Mouse (Mus musculus): Measurements from ENCODE around the gene Tnfaip2. TPM values are rescaled to one million over a fixed set of nuclear protein-coding genes. Genes with fewer than 3 reads are reported as not detected.

The Tnfaip2 gene
- total RNA-seq (2021): 1 to 10 TPM in 1 of 2 experiments, under 1 TPM in 1; 0.77 to 1.2 TPM

DNA sequence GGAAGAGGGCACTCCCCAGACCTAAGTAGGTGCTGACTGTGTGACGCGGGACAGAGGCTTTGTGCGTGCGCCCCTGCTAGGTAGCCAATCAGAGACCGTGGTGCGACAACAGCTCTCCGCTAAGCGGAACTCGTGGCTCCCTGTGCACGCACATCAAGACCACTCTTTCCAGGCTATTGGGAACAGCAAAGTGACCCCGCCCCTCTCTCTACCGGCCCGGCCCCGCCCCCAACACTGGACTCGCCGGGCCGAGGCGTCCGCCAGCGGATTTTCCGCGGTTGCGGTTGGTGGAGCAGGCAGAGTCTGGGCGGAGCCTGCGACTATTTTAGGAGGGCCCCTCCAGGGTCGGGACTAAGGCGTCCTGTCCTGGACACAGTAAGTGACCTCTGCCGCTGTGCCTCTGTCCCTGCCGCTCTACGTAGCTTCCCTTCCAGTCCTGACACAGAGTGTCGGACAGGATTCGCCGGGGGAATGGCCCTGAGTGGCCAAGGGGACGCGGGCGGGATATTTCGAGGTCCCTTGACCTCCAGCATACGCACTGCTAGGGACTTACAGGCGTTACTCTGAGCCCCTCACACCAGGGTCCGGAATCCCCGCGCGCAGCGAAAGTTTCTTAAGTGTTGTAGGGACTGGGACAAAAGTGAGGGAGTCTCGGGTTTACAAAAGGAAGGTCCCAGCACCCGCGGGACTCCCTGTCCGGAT, at the start of gene Tnfaip2:
Tnfaip2 (plus strand) TSS at position 161 of the 702 bp plus-strand sequence.
- peak in 1 of 2 experiments; percentile 19 for DNase-seq (ENCODE audit: low spot score in 2 of 2)
- intact Hi-C loops (cut with DNase I): no loop called here

DNA sequence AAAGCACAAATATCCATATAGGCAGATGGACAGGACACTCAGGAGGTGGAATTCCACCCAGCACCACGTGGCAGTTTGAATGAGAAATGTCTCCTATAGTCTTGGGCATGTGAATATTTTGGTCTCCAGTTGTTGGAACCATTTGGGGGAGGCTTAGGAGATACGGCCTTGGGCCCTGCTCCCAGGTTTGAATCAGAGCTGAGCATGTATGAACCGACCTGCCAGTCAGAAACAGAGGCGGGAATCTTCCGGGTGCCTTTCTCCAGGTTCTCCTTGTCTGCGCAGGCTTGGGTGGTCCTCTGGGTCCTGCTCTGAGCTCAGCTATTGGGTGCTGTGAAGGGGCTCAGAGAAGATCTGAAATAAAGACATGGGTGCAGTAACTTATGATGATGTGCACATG, 48.3 kb upstream of the Tnfaip2 start:
- DNase-seq (ENCODE audit: low spot score in 2 of 2): no peak
- intact Hi-C loops (cut with DNase I): no loop called here

DNA sequence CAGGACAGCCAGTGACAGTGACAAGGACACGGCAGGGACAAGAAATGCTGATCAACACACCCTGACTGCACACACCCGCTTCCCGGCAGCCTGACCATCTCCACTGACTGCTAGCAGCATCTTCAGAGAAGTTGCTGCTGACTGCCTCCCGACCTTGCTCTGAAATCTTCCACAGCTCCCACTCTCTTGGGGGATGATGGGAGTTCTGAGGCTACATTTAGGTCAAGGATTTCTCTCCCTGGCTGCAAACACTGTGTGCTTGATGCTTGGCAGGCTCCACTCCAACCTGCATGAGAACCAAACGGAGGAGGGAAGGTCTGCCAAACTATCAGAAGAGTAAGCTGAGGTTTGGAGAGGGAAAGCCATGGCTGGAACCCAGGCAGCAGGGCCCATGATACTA, 45.3 kb upstream of the Tnfaip2 start:
- no peak for DNase-seq (ENCODE audit: low spot score in 2 of 2)
- intact Hi-C loops (cut with DNase I): no loop called here

DNA sequence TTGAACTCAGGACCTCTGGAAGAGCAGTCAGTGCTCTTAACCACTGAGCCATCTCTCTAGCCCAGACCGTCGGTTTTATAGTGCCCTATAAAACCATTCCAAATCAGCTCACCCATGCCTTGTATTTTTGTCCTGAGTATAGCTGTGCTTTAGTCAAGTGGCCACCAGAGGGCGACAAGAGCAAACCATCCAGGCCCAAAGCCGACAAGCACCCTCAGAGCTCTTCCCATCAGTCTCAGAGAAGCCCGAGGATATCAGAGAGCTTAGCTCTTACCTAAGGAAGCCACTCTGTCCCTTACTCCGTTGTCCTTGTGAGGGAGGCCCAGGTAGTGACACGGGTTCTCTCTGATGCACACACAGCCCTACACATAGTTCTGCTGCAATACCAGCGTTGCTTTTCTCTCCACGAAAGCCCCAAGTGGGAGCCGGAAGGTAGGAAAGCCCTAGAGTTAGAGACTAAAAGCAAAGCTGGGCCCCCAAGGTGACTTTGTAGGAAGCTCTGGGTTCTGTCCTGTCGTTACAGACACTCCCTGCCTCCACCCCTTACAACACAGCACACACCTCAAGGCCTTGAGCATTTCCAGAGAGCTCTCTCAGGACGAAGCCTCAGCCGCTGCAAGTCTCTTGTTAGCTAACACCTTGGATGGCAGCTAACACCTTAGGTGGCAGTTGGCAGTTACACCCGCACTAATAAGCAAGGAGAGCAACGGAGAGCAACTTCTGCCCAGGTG, 40.6 kb upstream of the Tnfaip2 start:
- peak; percentile 67 to 75 for DNase-seq (ENCODE audit: low spot score in 2 of 2)
- intact Hi-C loops (cut with DNase I): no loop called here

DNA sequence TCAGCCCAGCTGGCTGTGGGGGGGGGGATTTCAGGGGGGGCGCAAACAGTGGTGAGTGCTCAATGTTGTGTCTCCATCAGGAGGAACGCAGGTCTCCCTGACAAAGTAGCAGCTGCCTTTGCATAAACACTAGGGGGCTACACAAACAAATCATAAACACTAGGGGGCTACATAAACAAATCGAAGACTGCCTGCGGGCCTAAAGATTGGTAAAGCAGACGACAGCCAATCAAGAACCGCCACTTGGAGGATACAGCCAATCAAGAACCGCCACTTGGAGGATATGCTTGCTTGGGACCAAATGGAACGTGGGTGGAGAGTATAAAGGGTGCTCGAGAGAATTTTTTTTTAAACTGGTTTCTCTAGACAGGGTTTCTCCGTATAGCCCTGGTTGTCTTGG, 37.4 kb upstream of the Tnfaip2 start:
- intact Hi-C loops (cut with DNase I): no loop called here
- no peak for DNase-seq (ENCODE audit: low spot score in 2 of 2)

DNA sequence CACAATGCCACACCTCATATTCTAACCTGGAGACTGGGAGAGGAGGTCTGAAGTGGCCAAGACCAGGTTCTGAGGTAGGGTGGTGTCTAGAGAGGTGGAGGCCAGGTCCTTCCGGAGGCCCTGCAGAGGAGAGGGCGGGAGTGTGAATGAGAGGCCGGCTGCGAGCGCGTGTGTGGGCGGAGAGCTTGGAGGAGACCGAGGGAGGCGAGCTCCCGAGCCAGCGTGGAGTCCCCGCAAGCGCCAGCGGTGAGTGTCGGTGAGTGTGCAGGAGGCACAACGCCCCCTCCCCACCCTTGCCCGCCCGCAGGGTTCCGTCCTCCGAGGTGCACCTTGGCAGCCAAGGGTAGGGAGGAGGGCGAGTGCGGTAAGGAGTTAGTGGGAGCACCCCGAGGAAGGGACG, 35.6 kb upstream of the Tnfaip2 start, which contains the start of gene Lbhd2:
Lbhd2 (plus strand) TSS at position 188 of the 400 bp plus-strand sequence.
- intact Hi-C loops (cut with DNase I): no loop called here
- no peak for DNase-seq (ENCODE audit: low spot score in 2 of 2)

DNA sequence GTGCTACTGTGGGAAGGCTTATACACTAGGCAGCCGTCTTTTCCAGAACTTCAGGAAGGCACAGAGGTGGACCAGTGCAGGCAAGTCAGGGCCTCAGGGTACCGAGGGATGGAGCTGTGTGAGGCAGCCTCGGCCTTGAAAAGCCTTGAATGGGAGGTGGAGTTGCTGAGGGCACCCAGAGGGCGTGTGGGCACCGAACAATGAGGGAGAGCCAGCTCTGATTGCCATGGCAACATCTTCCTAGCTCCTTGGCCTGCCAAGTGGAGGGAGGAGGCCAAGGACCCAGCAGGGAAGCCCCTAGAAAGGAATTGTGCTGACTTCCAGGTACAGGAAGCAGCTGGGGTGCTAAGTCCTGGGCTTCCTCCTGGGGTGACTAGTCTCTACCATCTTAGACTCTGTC, 32.7 kb upstream of the Tnfaip2 start:
- no peak for DNase-seq (ENCODE audit: low spot score in 2 of 2)
- intact Hi-C loops (cut with DNase I): no loop called here

DNA sequence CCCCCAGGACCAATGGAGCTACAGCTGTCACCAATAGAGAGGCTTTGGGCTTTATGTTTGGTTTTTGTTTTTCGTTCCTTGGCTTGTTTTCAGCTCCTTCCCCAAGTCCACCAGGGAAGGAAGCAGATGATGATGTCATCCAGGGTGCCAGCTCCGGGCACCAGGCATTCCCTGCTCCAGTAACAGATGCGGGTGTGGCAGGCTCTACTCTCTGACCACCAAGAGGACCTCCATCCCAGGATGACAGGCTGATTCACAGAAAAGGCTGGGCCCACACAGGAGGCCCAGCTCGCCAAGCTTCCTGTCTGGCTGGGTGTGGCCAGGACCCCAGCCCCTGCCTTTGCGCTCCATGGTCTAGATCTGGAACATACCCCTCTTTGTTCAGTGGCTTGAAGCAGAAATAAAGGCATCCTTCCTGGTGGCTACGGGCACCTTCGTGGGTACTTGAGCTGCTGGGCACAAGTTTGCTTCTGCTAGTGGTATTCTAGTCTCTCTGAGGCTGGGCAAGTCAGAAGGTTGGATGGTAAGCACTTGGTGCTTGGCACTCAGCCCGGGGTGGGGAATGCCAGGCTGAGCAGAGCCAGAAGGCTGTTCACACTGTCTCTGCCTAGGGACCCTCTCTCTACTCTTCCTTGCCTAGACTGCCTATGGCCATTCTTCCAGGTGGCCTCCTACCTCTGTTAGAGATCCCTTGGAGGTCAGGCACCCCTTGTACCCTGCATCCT, 30.5 kb upstream of the Tnfaip2 start:
- intact Hi-C loops (cut with DNase I): no loop called here
- no peak for DNase-seq (ENCODE audit: low spot score in 2 of 2)

DNA sequence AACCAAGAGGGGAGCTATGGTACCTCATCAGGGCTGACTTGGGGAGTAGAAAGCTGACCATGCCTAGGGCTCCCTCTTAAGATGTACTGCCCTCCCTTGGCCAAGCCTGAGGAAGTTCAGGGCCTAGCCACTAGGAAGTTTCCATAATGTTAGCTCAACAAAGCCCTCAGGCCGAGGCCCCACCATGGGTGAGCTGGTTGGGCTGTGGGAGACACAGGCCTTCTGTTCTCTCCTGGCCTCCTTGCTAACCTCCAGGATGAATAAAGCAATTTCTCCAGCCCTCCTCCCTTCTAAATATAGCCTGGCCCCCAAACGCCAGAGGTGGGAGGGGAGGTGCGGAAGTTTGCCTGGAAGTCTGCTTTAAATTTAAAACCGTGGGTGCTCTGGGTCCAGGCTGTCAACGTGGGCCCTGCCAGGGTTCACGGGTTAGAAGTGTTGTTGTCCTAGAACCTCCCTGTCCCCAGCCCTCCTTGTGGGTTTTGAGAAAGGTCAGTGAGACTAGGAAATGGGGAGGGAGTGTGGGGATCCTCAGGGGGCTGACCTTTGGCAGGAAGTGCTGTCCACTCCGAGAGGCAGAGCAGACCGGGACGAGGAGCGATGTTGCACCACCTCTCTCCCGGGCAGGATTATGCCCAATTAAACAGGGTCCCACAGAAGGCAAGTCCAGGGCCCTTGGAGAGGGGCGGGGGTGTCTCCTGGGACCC, 29.5 kb upstream of the Tnfaip2 start:
- intact Hi-C loops (cut with DNase I): no loop called here
- DNase-seq (ENCODE audit: low spot score in 2 of 2): no peak

DNA sequence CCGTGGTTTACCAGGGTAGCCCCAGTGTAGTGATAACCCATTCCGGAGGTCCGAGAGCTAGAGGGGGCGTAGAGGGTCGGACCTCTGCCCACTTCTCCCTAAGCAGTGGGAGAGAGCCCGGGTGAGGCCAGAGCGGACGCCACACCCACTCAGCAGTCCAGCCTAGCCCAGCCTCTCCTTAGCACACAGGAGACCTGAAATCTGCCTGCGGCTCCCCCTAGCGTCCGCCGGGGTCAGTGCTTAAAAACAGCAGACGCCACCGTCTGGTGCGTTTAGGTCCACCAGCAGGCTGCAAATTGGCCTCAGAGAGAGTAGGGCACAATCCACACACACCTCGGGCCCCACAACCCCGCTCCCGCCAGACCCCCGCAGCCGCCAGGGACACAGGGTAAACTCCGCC, 29.0 kb upstream of the Tnfaip2 start:
- DNase-seq (ENCODE audit: low spot score in 2 of 2): peak; percentile 85
- intact Hi-C loops (cut with DNase I): no loop called here

DNA sequence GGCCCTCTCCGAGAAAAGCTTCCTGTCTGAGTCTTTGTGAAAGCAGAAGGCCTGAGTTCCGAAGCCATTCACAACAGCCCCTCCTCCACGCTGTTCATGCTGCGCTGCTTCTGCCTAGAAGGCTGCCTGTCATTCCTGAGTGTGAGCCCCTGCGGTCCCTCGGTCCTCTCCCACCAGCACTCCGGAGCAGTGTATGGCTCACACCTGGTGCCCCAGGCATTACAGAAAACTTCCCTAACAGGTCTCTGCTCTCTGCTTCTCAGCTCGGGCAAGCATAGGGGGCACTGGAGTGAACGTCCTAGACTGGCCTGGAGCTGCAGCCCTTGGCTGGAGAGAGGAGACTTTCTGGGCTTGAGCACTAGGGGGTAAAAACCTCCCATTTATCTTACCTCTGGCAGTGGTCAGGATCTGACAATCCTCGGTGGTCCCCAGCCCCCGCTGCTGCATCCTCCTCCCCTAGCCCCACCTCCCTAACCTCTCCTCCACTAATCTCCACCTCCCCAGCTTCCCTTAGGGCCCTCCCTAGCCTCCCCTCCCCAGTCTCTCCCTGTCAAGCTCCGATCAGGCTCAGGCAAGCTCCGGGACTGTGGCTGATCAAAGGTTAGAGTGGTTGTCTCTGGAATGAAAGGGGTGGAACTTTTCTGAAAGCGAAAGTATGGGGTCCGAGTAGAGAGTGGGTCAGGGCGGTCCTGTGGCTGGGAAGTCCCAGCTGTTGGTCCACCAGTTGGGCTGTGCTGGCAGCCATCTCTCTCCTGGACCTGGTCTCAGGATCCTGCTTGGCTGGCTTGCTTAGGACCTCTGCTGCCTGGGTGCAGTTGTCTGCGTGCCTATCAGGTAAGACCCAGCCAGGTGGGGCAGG, 25.1 kb upstream of the Tnfaip2 start, which contains the start of gene Exoc3l4:
Exoc3l4 (plus strand) TSS at position 97 of the 859 bp plus-strand sequence.
- intact Hi-C loops (cut with DNase I): no loop called here
- DNase-seq (ENCODE audit: low spot score in 2 of 2): no peak

DNA sequence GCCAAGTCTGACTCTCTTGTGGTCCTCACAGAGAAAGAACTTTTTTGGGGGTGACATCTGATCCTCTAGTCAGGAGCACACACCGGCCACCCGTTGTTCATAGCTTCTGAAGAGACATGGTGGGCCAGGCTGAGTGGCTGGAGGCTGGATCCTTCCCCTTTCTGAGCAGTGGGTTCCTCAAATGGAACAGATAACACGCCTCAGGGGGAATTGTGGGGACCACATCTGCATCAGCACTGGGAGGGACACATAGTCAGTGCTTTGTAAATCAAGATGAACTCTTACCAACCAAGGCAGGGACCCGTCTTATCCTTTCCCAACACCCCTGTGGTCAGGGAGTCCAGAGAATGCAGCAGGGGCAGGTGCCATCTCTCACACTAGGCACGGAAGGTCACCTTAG, 22.4 kb upstream of the Tnfaip2 start:
- intact Hi-C loops (cut with DNase I): loop anchor here (10.0 kb wide), 1 partner anchor 225 kb away; no protein-coding TSS in a partner anchor

DNA sequence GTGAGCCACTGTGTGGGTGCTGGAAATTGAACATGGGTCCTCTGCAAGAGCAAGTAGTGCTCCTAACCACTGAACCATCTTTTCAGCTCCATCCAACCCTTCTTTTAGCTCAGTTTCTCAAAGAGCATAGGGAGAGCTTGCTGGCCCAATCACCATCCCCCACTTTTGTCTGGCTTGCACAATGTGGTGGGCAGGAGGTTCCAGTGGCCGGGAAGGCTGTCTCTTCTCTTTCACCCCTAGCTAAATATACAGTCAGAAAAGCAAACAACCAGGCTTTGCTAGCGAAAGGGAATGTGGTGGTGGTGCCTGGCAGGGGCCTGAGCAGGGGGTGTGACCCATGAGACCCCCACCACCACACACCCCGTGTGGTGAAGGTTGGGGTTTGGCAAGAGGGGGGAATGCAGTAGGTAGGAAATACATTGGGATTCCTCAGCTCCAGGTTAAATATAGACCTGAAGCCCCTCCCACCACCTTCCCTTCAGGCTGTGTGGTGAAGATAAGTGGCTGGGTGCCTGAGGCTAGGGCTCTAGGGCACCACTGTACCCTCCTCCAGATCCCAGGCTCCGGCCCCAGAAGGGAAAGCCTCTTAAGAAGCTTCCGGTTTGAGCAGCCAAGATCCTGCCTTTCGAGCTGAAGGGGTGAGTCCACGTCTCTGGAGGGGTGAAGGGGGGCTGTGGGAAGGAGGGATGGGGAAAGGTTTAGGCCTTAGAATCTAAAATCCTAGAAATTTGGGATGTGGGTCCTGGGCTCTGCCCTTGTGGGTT, 21.1 kb upstream of the Tnfaip2 start:
- intact Hi-C loops (cut with DNase I): loop anchor here (10.0 kb wide), 1 partner anchor 224 kb away; no protein-coding TSS in a partner anchor
- DNase-seq (ENCODE audit: low spot score in 2 of 2): no peak

More for the DNA sequence above, 22.4 kb upstream of the Tnfaip2 start:
- DNase-seq (ENCODE audit: low spot score in 2 of 2): no peak

DNA sequence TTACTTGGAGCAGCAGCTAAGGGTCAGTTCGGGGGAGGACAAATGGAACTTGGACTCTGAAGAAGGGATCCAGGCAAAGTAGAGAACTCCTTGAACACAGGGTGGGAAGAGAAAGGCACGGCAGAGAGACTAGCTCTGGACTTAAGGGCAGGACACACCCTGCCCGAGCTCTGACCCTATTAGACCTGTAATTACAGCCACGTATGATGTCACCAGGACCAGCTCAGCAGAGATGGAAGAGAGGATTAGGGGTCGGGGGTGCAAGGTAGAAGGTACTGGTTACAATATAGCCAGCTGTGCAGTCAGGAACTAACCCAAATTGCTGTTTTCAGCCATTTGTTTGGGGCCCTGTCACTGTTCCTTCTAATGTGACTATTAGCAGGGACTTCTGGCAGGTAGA, 19.4 kb upstream of the Tnfaip2 start:
- no peak for DNase-seq (ENCODE audit: low spot score in 2 of 2)
- intact Hi-C loops (cut with DNase I): loop anchor here (10.0 kb wide), 1 partner anchor 222 kb away; no protein-coding TSS in a partner anchor

DNA sequence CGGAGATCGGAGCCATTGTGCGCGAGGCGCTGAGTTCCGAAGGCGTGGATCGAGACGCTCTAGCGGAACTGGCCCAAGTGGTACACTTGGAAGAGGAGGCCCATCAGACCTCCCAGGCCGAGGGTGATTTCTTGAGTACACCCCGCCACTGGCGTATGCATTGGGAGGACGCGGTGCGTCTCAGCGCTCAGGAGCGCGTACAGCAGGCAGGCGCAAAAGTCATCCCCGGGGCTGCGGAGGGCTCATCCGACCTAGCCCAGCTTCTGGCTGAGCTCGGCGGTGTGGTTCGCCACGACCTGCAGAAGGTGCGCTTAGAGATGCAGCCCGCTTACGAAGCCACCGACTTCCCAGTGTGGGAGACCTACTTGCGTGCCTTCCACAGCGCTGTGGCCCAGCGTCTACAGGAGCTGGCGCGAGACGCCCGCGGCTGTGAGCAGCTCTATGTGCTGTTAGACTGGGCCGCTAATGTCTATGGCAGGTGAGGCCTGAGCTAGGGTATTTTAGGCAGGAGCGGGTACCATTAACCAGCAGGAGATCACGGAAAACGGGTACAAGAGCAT, 18.6 kb upstream of the Tnfaip2 start:
- no peak for DNase-seq (ENCODE audit: low spot score in 2 of 2)
- intact Hi-C loops (cut with DNase I): loop anchor here (10.0 kb wide), 1 partner anchor 221 kb away; no protein-coding TSS in a partner anchor

DNA sequence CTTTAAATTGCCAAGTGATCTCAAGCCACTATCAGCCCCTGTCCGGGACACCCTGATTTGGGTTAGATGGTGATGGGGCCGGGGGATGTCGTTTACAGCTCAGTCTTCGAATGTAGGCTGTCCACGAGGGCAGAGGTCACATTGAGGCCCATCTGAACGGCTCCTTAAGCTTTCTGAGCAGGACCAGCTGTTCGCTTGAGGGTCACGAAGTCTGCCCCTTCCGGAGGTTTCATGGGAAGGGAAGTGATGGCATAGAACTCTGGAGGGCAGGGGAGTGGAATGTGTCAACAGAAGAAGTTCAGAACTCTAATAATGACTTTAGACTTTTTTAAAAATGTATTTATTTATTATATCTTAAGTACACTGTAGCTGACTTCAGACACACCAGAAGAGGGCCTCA, 17.7 kb upstream of the Tnfaip2 start:
- intact Hi-C loops (cut with DNase I): loop anchor here (10.0 kb wide), 1 partner anchor 220 kb away; no protein-coding TSS in a partner anchor
- no peak for DNase-seq (ENCODE audit: low spot score in 2 of 2)

DNA sequence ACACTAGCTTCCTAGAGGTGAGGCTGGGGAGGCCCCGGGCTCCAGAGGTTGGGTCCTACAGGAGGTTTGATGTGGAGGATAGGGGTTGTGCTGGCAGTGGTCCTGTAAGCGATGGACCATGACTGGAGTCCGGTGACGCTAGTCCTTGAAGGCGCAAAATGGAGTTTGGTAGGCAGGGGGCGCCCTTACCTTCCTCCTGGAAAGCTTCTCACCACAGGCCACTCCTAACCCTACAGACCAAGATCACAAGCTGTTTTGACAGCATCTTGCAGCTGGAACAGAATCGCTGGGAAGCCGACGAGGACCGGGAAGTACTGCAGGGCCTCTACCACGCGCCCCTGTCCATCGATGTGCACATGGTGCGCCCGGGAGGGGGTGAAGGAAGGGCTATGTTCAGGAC, 17.0 kb upstream of the Tnfaip2 start:
- peak; percentile 71 to 80 for DNase-seq (ENCODE audit: low spot score in 2 of 2)
- intact Hi-C loops (cut with DNase I): loop anchor here (10.0 kb wide), 1 partner anchor 220 kb away; no protein-coding TSS in a partner anchor
